Mouse (Mus musculus) midbrain, embryonic 11.5 days (tissue): Measurements from ENCODE around the gene Scd2. TPM values are rescaled to one million over a fixed set of nuclear protein-coding genes. Genes with fewer than 3 reads are reported as not detected.

Source experiments
- ATAC-seq: fragments of 200-750 bp; cut with Nextera tagmentation; 2 replicates; pipeline ENCODE4 v1.8.0; 2017; ENCODE audit warnings: moderate TSS enrichment, moderate library complexity; ENCODE audit not compliant: low FRiP score
- DNase-seq: peaks from one replicate; pipeline ENCODE4 v3.0.0; 2015; ENCODE audit warnings: low spot score; ENCODE audit errors: missing footprints
- H3K27ac ChIP-seq: fragments of 300-500 bp; sonication (generic); 2 replicates; pipeline ENCODE4 v1.5.1; 2014; ENCODE audit warnings: low read depth, low read length
- H3K27me3 ChIP-seq: fragments of 300-500 bp; sonication (generic); 2 replicates; pipeline ENCODE4 v1.6.1; 2014; ENCODE audit warnings: mild to moderate bottlenecking, low read length, moderate library complexity, mixed read lengths; ENCODE audit not compliant: control insufficient read depth, insufficient read depth
- H3K36me3 ChIP-seq: fragments of 300-500 bp; sonication (generic); 2 replicates; pipeline ENCODE4 v1.6.1; 2014; ENCODE audit warnings: mild to moderate bottlenecking, low read length, moderate library complexity, mixed read lengths; ENCODE audit not compliant: control insufficient read depth, insufficient read depth
- H3K4me1 ChIP-seq: fragments of 300-500 bp; sonication (generic); 2 replicates; pipeline ENCODE4 v1.6.1; 2014; ENCODE audit warnings: low read length; ENCODE audit not compliant: control insufficient read depth, insufficient read depth
- H3K4me2 ChIP-seq: fragments of 300-500 bp; sonication (generic); 2 replicates; pipeline ENCODE4 v1.6.1; 2014; ENCODE audit warnings: mild to moderate bottlenecking, moderate library complexity
- H3K4me3 ChIP-seq: fragments of 300-500 bp; sonication (generic); 2 replicates; pipeline ENCODE4 v1.5.1; 2014; ENCODE audit warnings: low read depth, low read length
- H3K9ac ChIP-seq: fragments of 300-500 bp; sonication (generic); 2 replicates; pipeline ENCODE4 v1.6.1; 2014; ENCODE audit warnings: low read length
- H3K9me3 ChIP-seq: fragments of 300-500 bp; sonication (generic); 2 replicates; pipeline ENCODE4 v1.6.1; 2016; ENCODE audit warnings: low read length; ENCODE audit not compliant: control insufficient read depth
- WGBS: fragments of 180-500 bp; shearing (Covaris S2); extraction: QIAGEN DNeasy Blood & Tissue Kit; methylation state at CpG from one replicate; pipeline ENCODE4 v1.1.7; 2014; 5-methylcytosine and 5-hydroxymethylcytosine counted together
- polyA plus RNA-seq: library from polyadenylated mRNA; unstranded; fragments of >200 nt; fragmentation: Nextera tagmentation; extraction: Ambion mirVana; gene quantifications from 2 replicates; pipeline ENCODE4 v1.2.1, GENCODE M21; 2014

Scd2 gene
- polyA plus RNA-seq, 1 experiment from 2014 or later, result 353 TPM

DNA sequence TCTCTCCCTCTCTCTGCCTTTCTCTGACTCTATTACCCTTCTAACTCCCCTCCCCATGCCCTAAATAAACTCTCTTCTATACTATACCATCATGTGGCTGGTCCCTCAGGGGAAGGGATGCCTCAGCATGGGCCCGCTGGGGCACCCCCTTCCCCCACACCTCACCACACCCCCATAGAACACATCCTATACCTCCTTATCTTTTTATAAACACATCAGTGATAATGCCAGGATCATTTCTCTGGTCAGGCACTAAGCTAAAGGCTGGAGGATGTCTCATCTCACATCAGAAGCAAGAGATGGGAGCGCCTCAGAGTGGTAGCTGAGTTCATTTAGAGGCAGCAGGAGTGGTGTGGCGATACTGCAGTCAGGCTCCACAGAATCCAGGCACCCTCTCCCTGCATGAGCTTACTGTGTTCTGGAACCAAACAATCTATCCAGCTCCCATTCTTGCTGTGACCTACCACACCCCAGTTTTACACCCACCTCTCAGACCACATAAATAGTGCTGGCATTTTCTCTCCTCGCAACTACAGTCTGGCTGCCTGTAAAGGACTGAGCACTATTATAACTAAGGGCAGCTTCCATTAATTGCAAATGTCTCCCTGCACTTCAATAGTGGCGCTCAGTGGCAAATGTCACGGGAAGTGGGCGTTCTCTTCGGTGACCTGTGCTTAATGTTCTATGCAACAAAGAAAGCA lies 18.0 kb downstream of the Scd2 start:
- no peak overlapping the region for H3K4me3 ChIP-seq
- DNase-seq (peak; percentile 67), ATAC-seq (no peak)
- peaks cover 21% of the 10 kb centered on the region for H3K4me1 ChIP-seq
- no peak overlapping the region for H3K27ac ChIP-seq
- WGBS, result 68% methylated on average over 8 of the region's 8 CpGs
- no peak overlapping the region for H3K9ac ChIP-seq
- peaks cover 3% of the 10 kb centered on the region for H3K36me3 ChIP-seq
- no peaks in the 10 kb centered on the region for H3K27me3 ChIP-seq
- H3K9me3 ChIP-seq, result no peaks in the 10 kb centered on the region
- no peak overlapping the region for H3K4me2 ChIP-seq

GRCm38 (mm10) chr19:44312007-44312360 lies 18.5 kb downstream of the Scd2 start:
- WGBS, result 35% methylated on average over 4 of the region's 4 CpGs
- Histone ChIP-seq H3K4me2 (no peak overlapping the region), H3K4me3 (no peak overlapping the region), H3K9ac (no peak overlapping the region), H3K27me3 (no peaks in the 10 kb centered on the region), H3K36me3 (peaks cover 3% of the 10 kb centered on the region), H3K27ac (no peak overlapping the region), H3K4me1 (peaks cover 21% of the 10 kb centered on the region), H3K9me3 (no peaks in the 10 kb centered on the region)
- ATAC-seq (no peak), DNase-seq (peak; percentile 85)

DNA sequence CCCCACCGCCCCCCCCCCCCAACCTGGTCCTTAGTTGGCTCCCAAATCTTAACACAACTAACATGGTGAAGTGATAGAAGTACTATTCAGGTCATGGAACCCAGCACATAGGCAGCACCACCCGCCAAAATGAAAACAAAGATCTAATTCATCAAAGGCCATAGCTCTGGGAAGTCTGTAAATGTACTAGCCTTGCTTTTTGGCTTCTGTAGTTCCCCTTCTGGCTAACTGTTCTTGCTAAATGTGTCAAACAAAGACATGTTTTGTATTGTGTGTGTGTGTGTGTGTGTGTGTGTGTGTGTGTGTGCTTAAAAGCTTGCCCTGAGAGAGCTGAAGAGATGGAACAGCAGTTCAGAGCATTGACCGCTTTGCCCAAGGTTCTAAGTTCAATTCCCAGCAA lies 19.6 kb downstream of the Scd2 start:
- Histone ChIP-seq H3K4me2 (no peak overlapping the region), H3K27me3 (no peaks in the 10 kb centered on the region), H3K36me3 (no peaks in the 10 kb centered on the region), H3K4me3 (no peak overlapping the region), H3K9me3 (no peaks in the 10 kb centered on the region), H3K27ac (no peak overlapping the region), H3K9ac (no peak overlapping the region), H3K4me1 (peaks cover 21% of the 10 kb centered on the region)
- ATAC-seq (no peak), DNase-seq (peak; percentile 80)
- WGBS, result 82% methylated on average over 3 of the region's 3 CpGs

DNA sequence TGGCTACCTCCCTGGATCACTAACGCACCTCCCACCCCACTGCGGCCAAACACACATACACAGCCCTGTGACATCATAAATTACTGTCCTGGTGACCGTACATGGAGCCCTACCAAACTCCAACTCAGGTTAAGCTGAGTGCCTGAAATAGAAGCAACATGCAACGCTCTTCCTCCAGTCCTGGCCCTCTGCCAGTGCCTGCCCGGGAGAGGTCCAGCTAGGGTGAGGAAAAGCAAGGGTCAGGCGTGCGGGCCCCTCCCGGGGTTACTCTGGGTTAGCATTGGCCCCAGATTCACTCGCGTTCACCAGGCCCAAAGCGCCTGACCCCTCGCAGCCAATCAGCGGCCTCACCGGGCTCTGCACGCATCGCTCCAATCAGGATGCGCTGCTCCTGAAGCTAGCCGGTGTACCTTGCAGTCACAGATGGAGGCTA lies 20.9 kb downstream of the Scd2 start:
- 0 out of 2 replicates have a peak overlapping the region, but pooled peaks have one; percentile 17 for H3K27ac ChIP-seq
- WGBS, result 5% methylated on average over 18 of the region's 18 CpGs
- H3K4me2 ChIP-seq, result peak overlapping the region; percentile 76
- peak; percentile 95 for DNase-seq
- no peaks in the 10 kb centered on the region for H3K27me3 ChIP-seq
- peak overlapping the region; percentile 61 for H3K9ac ChIP-seq
- H3K36me3 ChIP-seq, result no peaks in the 10 kb centered on the region
- no peaks in the 10 kb centered on the region; the same call in 1 of the 2 replicates for H3K9me3 ChIP-seq
- H3K4me3 ChIP-seq, result peak overlapping the region; percentile 49
- peak; percentile 94 for ATAC-seq
- peaks cover 21% of the 10 kb centered on the region for H3K4me1 ChIP-seq

DNA sequence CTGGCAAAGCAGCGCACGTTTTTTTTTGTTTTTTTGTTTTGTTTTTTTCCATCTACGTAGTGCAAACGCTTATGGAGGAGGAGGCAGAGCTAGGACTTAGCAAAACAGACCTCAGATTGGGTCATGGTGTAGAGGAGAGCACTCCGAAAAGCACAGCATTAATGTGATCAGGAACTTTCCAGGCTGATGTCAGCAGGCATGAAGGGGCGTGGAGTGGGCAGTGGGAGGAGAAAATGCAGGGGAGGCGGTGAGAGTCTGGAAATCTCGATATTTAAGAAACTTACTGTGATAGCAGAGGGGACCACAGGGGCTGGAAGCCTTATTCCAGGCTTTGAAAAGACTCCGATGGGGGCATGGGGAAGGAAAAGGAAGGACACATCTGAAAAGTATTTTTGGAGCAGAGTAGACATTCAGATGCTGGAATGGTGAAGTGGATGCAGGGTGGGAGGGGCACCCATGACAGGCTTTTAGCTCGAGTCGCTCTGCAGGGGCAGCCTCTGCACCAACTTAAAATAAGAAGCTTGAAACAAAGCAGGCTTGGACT lies 21.5 kb downstream of the Scd2 start:
- Histone ChIP-seq H3K9me3 (no peaks in the 10 kb centered on the region; the same call in 1 of the 2 replicates), H3K36me3 (no peaks in the 10 kb centered on the region), H3K9ac (peak overlapping the region; percentile 61), H3K27me3 (no peaks in the 10 kb centered on the region), H3K4me2 (peak overlapping the region; percentile 76), H3K4me3 (peak overlapping the region; percentile 49), H3K27ac (no peak overlapping the region), H3K4me1 (peaks cover 21% of the 10 kb centered on the region)
- WGBS, result 2% methylated on average over 11 of the region's 11 CpGs
- ATAC-seq (peak; percentile 74), DNase-seq (peak; percentile 88)

DNA sequence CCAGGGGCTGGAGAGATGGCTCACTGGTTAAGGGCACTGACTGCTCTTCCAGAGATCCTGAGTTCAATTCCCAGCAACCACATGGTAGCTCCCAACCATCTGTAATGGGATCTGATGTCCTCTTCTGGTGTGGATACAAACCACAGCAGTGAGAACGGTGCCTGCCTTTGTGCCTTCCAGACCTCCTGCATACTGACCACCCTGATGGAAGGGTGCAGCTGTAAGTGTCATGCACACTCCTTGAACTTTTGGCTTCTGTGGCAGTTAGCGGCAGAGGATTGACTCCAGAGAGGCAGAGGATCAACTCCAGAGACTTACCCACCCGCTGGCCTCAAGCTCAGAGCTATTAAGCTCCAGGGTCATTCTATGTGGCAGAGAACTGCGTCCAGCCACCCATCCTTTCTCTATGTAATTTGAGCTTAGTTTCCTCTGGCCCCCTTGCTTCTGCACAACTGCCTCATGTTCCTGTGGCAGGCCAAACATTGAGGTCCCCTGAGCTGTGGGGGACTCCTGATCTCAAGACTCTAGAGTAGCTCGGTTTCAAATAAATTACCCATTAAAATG lies 23.4 kb downstream of the Scd2 start:
- H3K4me1 ChIP-seq, result peaks cover 6% of the 10 kb centered on the region
- no peak overlapping the region for H3K4me2 ChIP-seq
- ATAC-seq, result no peak
- H3K36me3 ChIP-seq, result no peaks in the 10 kb centered on the region
- 54% methylated on average over 5 of the region's 5 CpGs for WGBS
- H3K27ac ChIP-seq, result no peak overlapping the region
- no peak overlapping the region for H3K4me3 ChIP-seq
- H3K9ac ChIP-seq, result no peak overlapping the region
- H3K27me3 ChIP-seq, result no peaks in the 10 kb centered on the region
- no peak for DNase-seq
- H3K9me3 ChIP-seq, result no peaks in the 10 kb centered on the region; the same call in 1 of the 2 replicates

- no peaks in the 10 kb centered on the region for H3K36me3 ChIP-seq
- no peaks in the 10 kb centered on the region for H3K27me3 ChIP-seq
- ATAC-seq (no peak), DNase-seq (no peak)
- H3K4me1 ChIP-seq, result peaks cover 5% of the 10 kb centered on the region
- H3K9me3 ChIP-seq, result no peaks in the 10 kb centered on the region; the same call in 1 of the 2 replicates
- no peak overlapping the region for H3K9ac ChIP-seq
- no peak overlapping the region for H3K4me3 ChIP-seq
- H3K27ac ChIP-seq, result no peak overlapping the region
- WGBS, result 81% methylated on average over 5 of the region's 5 CpGs
- no peak overlapping the region for H3K4me2 ChIP-seq
Measured at GRCm38 (mm10) chr19:44317391-44317790, 23.9 kb downstream of the Scd2 start.

DNA sequence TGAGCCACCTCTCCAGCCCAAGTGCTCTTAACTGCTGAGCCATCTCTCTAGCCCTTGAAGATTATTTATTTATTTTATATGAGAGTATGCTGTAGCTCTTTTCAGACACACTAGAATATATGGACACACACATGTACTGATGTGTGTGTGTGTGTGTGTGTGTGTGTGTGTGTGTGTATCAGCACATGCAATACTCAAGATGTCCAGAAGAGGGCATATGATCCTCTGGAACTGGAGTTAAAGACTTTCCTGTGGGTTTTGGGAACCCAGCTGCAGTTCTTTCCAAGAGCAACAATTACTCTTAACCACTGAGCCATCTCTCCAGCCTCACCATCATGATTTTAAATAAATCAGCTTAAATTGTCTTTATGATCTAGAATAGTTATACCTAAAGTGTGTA lies 25.1 kb downstream of the Scd2 start:
- H3K27ac ChIP-seq, result no peak overlapping the region
- H3K36me3 ChIP-seq, result no peaks in the 10 kb centered on the region
- DNase-seq (peak; percentile 60), ATAC-seq (no peak)
- H3K9ac ChIP-seq, result no peak overlapping the region
- no peak overlapping the region for H3K4me2 ChIP-seq
- H3K4me3 ChIP-seq, result no peak overlapping the region
- H3K4me1 ChIP-seq, result peaks cover 5% of the 10 kb centered on the region
- no peaks in the 10 kb centered on the region for H3K27me3 ChIP-seq
- no peaks in the 10 kb centered on the region; the same call in 1 of the 2 replicates for H3K9me3 ChIP-seq

GRCm38 (mm10) chr19:44320316-44320715 lies 26.8 kb downstream of the Scd2 start:
- H3K9me3 ChIP-seq, result no peaks in the 10 kb centered on the region; the same call in 1 of the 2 replicates
- no peaks in the 10 kb centered on the region for H3K36me3 ChIP-seq
- no peak overlapping the region for H3K27ac ChIP-seq
- H3K27me3 ChIP-seq, result no peaks in the 10 kb centered on the region
- WGBS, result 80% methylated on average over 3 of the region's 3 CpGs
- no peak overlapping the region for H3K9ac ChIP-seq
- no peak for ATAC-seq
- DNase-seq, result peak; percentile 62
- no peak overlapping the region for H3K4me3 ChIP-seq
- H3K4me2 ChIP-seq, result no peak overlapping the region
- no peaks in the 10 kb centered on the region; the same call in 1 of the 2 replicates for H3K4me1 ChIP-seq
